Mouse (Mus musculus) CH12.LX (cell line): ENCODE data around the gene Mgat4e.

ENCODE experiments used
- CHD2 ChIP-seq: IDR thresholded peaks from 2 replicates; pipeline ENCODE4 v1.6.1; 2011; ENCODE audit warnings: low read length, improper control_type of control experiment
- CTCF ChIP-seq, 2 experiments: IDR thresholded peaks in 1 of 2; conservative IDR thresholded peaks in 1 of 2; 2 replicates each; pipeline ENCODE4 v1.5.1; 2011 to 2012; ENCODE audit warnings: low read depth in 2 of 2, low read length in 2 of 2, improper control_type of control experiment in 1 of 2, inconsistent platforms in 1 of 2, mild to moderate bottlenecking in 1 of 2, moderate library complexity in 1 of 2
- E2F4 ChIP-seq: IDR thresholded peaks from 2 replicates; pipeline ENCODE4 v1.6.1; 2011; ENCODE audit warnings: low read depth, low read length, improper control_type of control experiment; ENCODE audit not compliant: insufficient replicate concordance
- EP300 ChIP-seq: IDR thresholded peaks from 2 replicates; pipeline ENCODE4 v1.6.1; 2011; ENCODE audit warnings: low read length, improper control_type of control experiment
- JUN ChIP-seq: IDR thresholded peaks from 2 replicates; pipeline ENCODE4 v1.6.1; 2011; ENCODE audit warnings: low read depth, mild to moderate bottlenecking, low read length, improper control_type of control experiment, moderate library complexity; ENCODE audit not compliant: insufficient read depth
- KAT2A ChIP-seq: IDR thresholded peaks from 2 replicates; pipeline ENCODE4 v1.6.1; 2012; ENCODE audit warnings: low read length, improper control_type of control experiment, inconsistent platforms; ENCODE audit not compliant: insufficient replicate concordance
- MAX ChIP-seq: IDR thresholded peaks from 2 replicates; pipeline ENCODE4 v1.6.1; 2011; ENCODE audit warnings: low read length, improper control_type of control experiment
- MEF2A ChIP-seq: IDR thresholded peaks from 2 replicates; pipeline ENCODE4 v1.6.1; 2014; ENCODE audit warnings: low read depth, mild to moderate bottlenecking, inconsistent platforms, low read length, improper control_type of control experiment, borderline replicate concordance
- NELFE ChIP-seq: IDR thresholded peaks from 2 replicates; pipeline ENCODE4 v1.6.1; 2011; ENCODE audit warnings: low read depth, low read length, improper control_type of control experiment
- POLR2AphosphoS2 ChIP-seq: IDR thresholded peaks from 2 replicates; pipeline ENCODE4 v1.6.1; 2011; ENCODE audit warnings: low read depth, low read length, improper control_type of control experiment
- TCF12 ChIP-seq: IDR thresholded peaks from 2 replicates; pipeline ENCODE4 v1.6.1; 2014; ENCODE audit warnings: low read depth, mild to moderate bottlenecking, inconsistent platforms, low read length, improper control_type of control experiment
- USF1 ChIP-seq: IDR thresholded peaks from 2 replicates; pipeline ENCODE4 v1.6.1; 2014; ENCODE audit warnings: low read depth, mild to moderate bottlenecking, inconsistent platforms, low read length, improper control_type of control experiment
- ZMIZ1 ChIP-seq: IDR thresholded peaks from 2 replicates; pipeline ENCODE4 v1.6.1; 2012; ENCODE audit warnings: low read depth, mild to moderate bottlenecking, inconsistent platforms, low read length, improper control_type of control experiment

GRCm38 (mm10) chr1:134580796-134581195 lies 31.3 kb upstream of the Mgat4e start:
- no peak for TF ChIP-seq MAX
- TF ChIP-seq ZMIZ1: no peak
- TF ChIP-seq CTCF (conservative IDR thresholded peaks at IDR 0.05 in 1 of 2, IDR thresholded peaks at IDR 0.05 in 1 of 2; ENCODE audit: low read depth in 2 of 2, low read length in 2 of 2): no peak
- no peak for TF ChIP-seq EP300
- no peak for TF ChIP-seq CHD2
- TF ChIP-seq NELFE: no peak
- no peak for TF ChIP-seq KAT2A
- no peak for TF ChIP-seq TCF12
- TF ChIP-seq JUN: no peak
- no peak for TF ChIP-seq MEF2A
- no peak for TF ChIP-seq E2F4
- TF ChIP-seq POLR2AphosphoS2: no peak
- no peak for TF ChIP-seq USF1
